Mouse (Mus musculus): ENCODE results near the gene Wrap73. TPM values are rescaled to one million over a fixed set of nuclear protein-coding genes. Genes with fewer than 3 reads are reported as not detected.

Wrap73 gene
- polyA plus RNA-seq, 1 experiment from 2014 or later: 46.6 TPM

- peak overlapping the region; percentile 58 for H3K4me3 ChIP-seq
- H3K27ac ChIP-seq: no peak overlapping the region
- H3K36me3 ChIP-seq: no peaks in the 10 kb centered on the region
- WGBS: under 1% methylated on average over 15 of the region's 15 CpGs
- H3K4me2 ChIP-seq (replicated peaks): peak overlapping the region; percentile 98
- no peak overlapping the region for H3K9ac ChIP-seq
- peaks cover 34% of the 10 kb centered on the region for H3K4me1 ChIP-seq
- H3K27me3 ChIP-seq (replicated peaks): peaks cover 51% of the 10 kb centered on the region
- peak; percentile 39 for ATAC-seq (ENCODE audit: low FRiP score, low read depth)
- H3K9me3 ChIP-seq: no peaks in the 10 kb centered on the region
These were observed 27.8 kb downstream of the Wrap73 start for GRCm38 (mm10) chr4:154170021-154170420.

GRCm38 (mm10) chr4:154170506-154171150 lies 28.5 kb downstream of the Wrap73 start, which contains the start of gene Megf6:
TSS of gene Megf6 (plus strand) at chr4:154170730.
- Histone ChIP-seq H3K4me3 (peak within 1 kb of the TSS; percentile 58), H3K36me3 (no peaks in the 10 kb centered on the region), H3K4me2 (replicated peaks) (peak within 1 kb of the TSS; percentile 98), H3K27ac (no peak within 1 kb of the TSS), H3K27me3 (replicated peaks) (peaks cover 51% of the 10 kb centered on the region), H3K9me3 (no peaks in the 10 kb centered on the region), H3K9ac (peak within 1 kb of the TSS; percentile 61), H3K4me1 (peaks cover 37% of the 10 kb centered on the region)
- WGBS: 1% methylated on average over 60 of the region's 61 CpGs
- peak; percentile 76 for ATAC-seq (ENCODE audit: low FRiP score, low read depth)

GRCm38 (mm10) chr4:154171151-154171930 lies 29.2 kb downstream of the Wrap73 start:
- H3K9ac ChIP-seq: peak overlapping the region; percentile 61
- no peaks in the 10 kb centered on the region for H3K36me3 ChIP-seq
- no peak overlapping the region for H3K27ac ChIP-seq
- under 1% methylated on average over 37 of the region's 37 CpGs for WGBS
- peak; percentile 42 for ATAC-seq (ENCODE audit: low FRiP score, low read depth)
- peak overlapping the region; percentile 98 for H3K4me2 ChIP-seq (replicated peaks)
- H3K27me3 ChIP-seq (replicated peaks): peaks cover 51% of the 10 kb centered on the region
- H3K4me1 ChIP-seq: peaks cover 37% of the 10 kb centered on the region
- peak overlapping the region; percentile 58 for H3K4me3 ChIP-seq
- H3K9me3 ChIP-seq: no peaks in the 10 kb centered on the region

GRCm38 (mm10) chr4:154171931-154172604 lies 29.9 kb downstream of the Wrap73 start:
- H3K4me2 ChIP-seq (replicated peaks): peak overlapping the region; percentile 98
- H3K27ac ChIP-seq: no peak overlapping the region
- peaks cover 37% of the 10 kb centered on the region for H3K4me1 ChIP-seq
- H3K9me3 ChIP-seq: no peaks in the 10 kb centered on the region
- H3K36me3 ChIP-seq: no peaks in the 10 kb centered on the region
- WGBS: 36% methylated on average over 13 of the region's 13 CpGs
- H3K4me3 ChIP-seq: peak overlapping the region; percentile 58
- peaks cover 51% of the 10 kb centered on the region for H3K27me3 ChIP-seq (replicated peaks)
- H3K9ac ChIP-seq: peak overlapping the region; percentile 61; the same call in 1 of the 2 replicates
- no peak for ATAC-seq (ENCODE audit: low FRiP score, low read depth)

GRCm38 (mm10) chr4:154177257-154177656 lies 35.1 kb downstream of the Wrap73 start:
- no peaks in the 10 kb centered on the region for H3K9me3 ChIP-seq
- H3K4me1 ChIP-seq: peaks cover 13% of the 10 kb centered on the region
- no peak overlapping the region for H3K27ac ChIP-seq
- 66% methylated on average over 8 of the region's 8 CpGs for WGBS
- H3K4me3 ChIP-seq: no peak overlapping the region
- H3K27me3 ChIP-seq (replicated peaks): peaks cover 14% of the 10 kb centered on the region; the same call in 1 of the 2 replicates
- 0 out of 2 replicates have a peak, but pooled peaks cover 2% of the 10 kb centered on the region for H3K36me3 ChIP-seq
- ATAC-seq (ENCODE audit: low FRiP score, low read depth): no peak
- H3K4me2 ChIP-seq (replicated peaks): no peak overlapping the region
- H3K9ac ChIP-seq: no peak overlapping the region

GRCm38 (mm10) chr4:154181001-154181400 lies 38.8 kb downstream of the Wrap73 start:
- WGBS: 92% methylated on average over 7 of the region's 7 CpGs
- H3K4me2 ChIP-seq (replicated peaks): no peak overlapping the region
- no peak for ATAC-seq (ENCODE audit: low FRiP score, low read depth)
- H3K36me3 ChIP-seq: peaks cover 6% of the 10 kb centered on the region; the same call in 1 of the 2 replicates
- H3K9ac ChIP-seq: no peak overlapping the region
- no peaks in the 10 kb centered on the region for H3K9me3 ChIP-seq
- H3K27me3 ChIP-seq (replicated peaks): no peaks in the 10 kb centered on the region
- H3K4me1 ChIP-seq: no peaks in the 10 kb centered on the region; the same call in 1 of the 2 replicates
- no peak overlapping the region for H3K27ac ChIP-seq
- no peak overlapping the region for H3K4me3 ChIP-seq

GRCm38 (mm10) chr4:154183566-154183965 lies 41.4 kb downstream of the Wrap73 start:
- H3K27ac ChIP-seq: no peak overlapping the region

GRCm38 (mm10) chr4:154185001-154185400 lies 42.8 kb downstream of the Wrap73 start:
- H3K4me3 ChIP-seq: no peak overlapping the region
- H3K27ac ChIP-seq: no peak overlapping the region
- no peak overlapping the region for H3K4me2 ChIP-seq (replicated peaks)
- no peaks in the 10 kb centered on the region for H3K27me3 ChIP-seq (replicated peaks)
- H3K9me3 ChIP-seq: no peaks in the 10 kb centered on the region
- no peaks in the 10 kb centered on the region for H3K4me1 ChIP-seq
- H3K36me3 ChIP-seq: peaks cover 3% of the 10 kb centered on the region; the same call in 1 of the 2 replicates
- no peak overlapping the region for H3K9ac ChIP-seq
- 79% methylated on average over 5 of the region's 5 CpGs for WGBS
- no peak for ATAC-seq (ENCODE audit: low FRiP score, low read depth)

More at GRCm38 (mm10) chr4:154183566-154183965, 41.4 kb downstream of the Wrap73 start:
- Histone ChIP-seq H3K9me3 (no peaks in the 10 kb centered on the region), H3K9ac (no peak overlapping the region), H3K4me3 (no peak overlapping the region), H3K4me2 (replicated peaks) (no peak overlapping the region), H3K4me1 (no peaks in the 10 kb centered on the region), H3K27me3 (replicated peaks) (no peaks in the 10 kb centered on the region), H3K36me3 (peaks cover 3% of the 10 kb centered on the region; the same call in 1 of the 2 replicates)
- WGBS: 84% methylated on average over 5 of the region's 5 CpGs
- no peak for ATAC-seq (ENCODE audit: low FRiP score, low read depth)

GRCm38 (mm10) chr4:154186002-154186537 lies 43.9 kb downstream of the Wrap73 start:
- Histone ChIP-seq H3K4me1 (no peaks in the 10 kb centered on the region), H3K27me3 (replicated peaks) (no peaks in the 10 kb centered on the region), H3K9ac (no peak overlapping the region), H3K9me3 (no peaks in the 10 kb centered on the region), H3K4me2 (replicated peaks) (no peak overlapping the region), H3K27ac (no peak overlapping the region), H3K4me3 (no peak overlapping the region), H3K36me3 (peaks cover 3% of the 10 kb centered on the region; the same call in 1 of the 2 replicates)
- WGBS: 73% methylated on average over 11 of the region's 11 CpGs
- no peak for ATAC-seq (ENCODE audit: low FRiP score, low read depth)

GRCm38 (mm10) chr4:154188948-154189347 lies 46.8 kb downstream of the Wrap73 start:
- WGBS: 80% methylated on average over 8 of the region's 8 CpGs
- no peak for ATAC-seq (ENCODE audit: low FRiP score, low read depth)
- H3K27ac ChIP-seq: no peak overlapping the region
- H3K27me3 ChIP-seq (replicated peaks): no peaks in the 10 kb centered on the region
- no peak overlapping the region for H3K9ac ChIP-seq
- no peak overlapping the region for H3K4me2 ChIP-seq (replicated peaks)
- no peaks in the 10 kb centered on the region for H3K36me3 ChIP-seq
- no peak overlapping the region for H3K4me3 ChIP-seq
- no peaks in the 10 kb centered on the region for H3K4me1 ChIP-seq
- no peaks in the 10 kb centered on the region for H3K9me3 ChIP-seq

- Histone ChIP-seq H3K9me3 (no peaks in the 10 kb centered on the region), H3K36me3 (no peaks in the 10 kb centered on the region), H3K4me1 (peaks cover 23% of the 10 kb centered on the region), H3K4me2 (replicated peaks) (0 out of 2 replicates have a peak overlapping the region, but pooled peaks have one; percentile 21), H3K4me3 (no peak overlapping the region), H3K27ac (no peak overlapping the region), H3K27me3 (replicated peaks) (no peaks in the 10 kb centered on the region), H3K9ac (no peak overlapping the region)
- WGBS: 56% methylated on average over 6 of the region's 6 CpGs
- ATAC-seq (ENCODE audit: low FRiP score, low read depth): peak; percentile 50; the same call in 1 of the 2 replicates
These were observed 55.8 kb downstream of the Wrap73 start for GRCm38 (mm10) chr4:154197961-154198360.
